Mouse (Mus musculus) c-Kit-positive CD71-negative TER-119-negative erythroid progenitor cells, embryonic 14.5 days (primary cell): ENCODE measurements around the gene Faap20.

ENCODE experiments used
- DNase-seq: peaks from one replicate; pipeline ENCODE4 v3.0.0-alpha.2; 2013; ENCODE audit warnings: low read depth

Faap20 gene

GRCm38 (mm10) chr4:155221106-155221505 is 28.5 kb upstream of the Faap20 start:
- no peak for DNase-seq

GRCm38 (mm10) chr4:155221599-155222551 is 27.7 kb upstream of the Faap20 start:
- no peak for DNase-seq

DNA sequence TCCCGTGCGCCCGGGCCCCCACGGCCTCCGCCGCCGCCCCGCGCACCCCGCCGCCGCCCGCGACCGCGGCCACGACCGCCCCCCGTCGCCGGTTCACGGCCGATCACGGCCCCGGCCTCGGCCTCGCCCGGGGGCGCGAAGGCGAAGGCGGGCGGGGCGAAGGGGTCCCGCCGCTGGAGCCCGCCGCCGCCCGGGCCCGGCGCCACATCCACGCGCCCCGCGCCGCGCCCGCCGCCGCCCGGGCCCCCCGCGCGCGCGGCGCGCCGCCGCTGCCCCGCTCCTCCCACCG is 27.1 kb upstream of the Faap20 start, which contains the start of gene Ski:
Gene Ski (minus strand): TSS at position 41 of the 289 bp plus-strand sequence.
- DNase-seq, result no peak

- peak; percentile 84 for DNase-seq
These were observed 26.6 kb upstream of the Faap20 start for GRCm38 (mm10) chr4:155222841-155223593.

- DNase-seq, result no peak
These were observed 25.7 kb upstream of the Faap20 start for GRCm38 (mm10) chr4:155223594-155224528.

GRCm38 (mm10) chr4:155225918-155226317 is 23.7 kb upstream of the Faap20 start:
- no peak for DNase-seq

GRCm38 (mm10) chr4:155227986-155228385 is 21.6 kb upstream of the Faap20 start:
- no peak for DNase-seq

DNA sequence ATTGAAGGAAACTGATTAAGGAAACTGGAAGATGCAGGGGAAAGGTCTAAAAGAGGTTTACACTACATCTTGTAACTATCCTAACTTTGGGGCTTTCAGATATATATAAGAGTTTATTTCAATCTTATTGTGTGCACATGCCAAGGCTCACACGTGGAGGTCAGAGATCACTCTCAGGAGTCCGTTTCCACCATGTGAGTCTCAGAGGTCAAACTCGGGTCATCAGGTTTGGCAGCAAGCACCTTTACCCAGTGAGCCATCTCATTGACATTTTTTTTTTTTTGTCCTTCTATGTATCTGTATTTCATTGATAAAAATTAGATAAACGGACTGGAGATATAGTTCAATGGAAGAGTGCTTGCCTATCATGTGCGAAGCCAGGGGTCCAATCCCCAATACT is 21.1 kb upstream of the Faap20 start:
- DNase-seq, result no peak

- DNase-seq, result no peak
These were observed 15.7 kb upstream of the Faap20 start for GRCm38 (mm10) chr4:155233878-155234277.

- no peak for DNase-seq
These were observed 15.0 kb upstream of the Faap20 start for GRCm38 (mm10) chr4:155234371-155235310.

GRCm38 (mm10) chr4:155235311-155236119 is 14.1 kb upstream of the Faap20 start:
- DNase-seq, result peak; percentile 88

DNA sequence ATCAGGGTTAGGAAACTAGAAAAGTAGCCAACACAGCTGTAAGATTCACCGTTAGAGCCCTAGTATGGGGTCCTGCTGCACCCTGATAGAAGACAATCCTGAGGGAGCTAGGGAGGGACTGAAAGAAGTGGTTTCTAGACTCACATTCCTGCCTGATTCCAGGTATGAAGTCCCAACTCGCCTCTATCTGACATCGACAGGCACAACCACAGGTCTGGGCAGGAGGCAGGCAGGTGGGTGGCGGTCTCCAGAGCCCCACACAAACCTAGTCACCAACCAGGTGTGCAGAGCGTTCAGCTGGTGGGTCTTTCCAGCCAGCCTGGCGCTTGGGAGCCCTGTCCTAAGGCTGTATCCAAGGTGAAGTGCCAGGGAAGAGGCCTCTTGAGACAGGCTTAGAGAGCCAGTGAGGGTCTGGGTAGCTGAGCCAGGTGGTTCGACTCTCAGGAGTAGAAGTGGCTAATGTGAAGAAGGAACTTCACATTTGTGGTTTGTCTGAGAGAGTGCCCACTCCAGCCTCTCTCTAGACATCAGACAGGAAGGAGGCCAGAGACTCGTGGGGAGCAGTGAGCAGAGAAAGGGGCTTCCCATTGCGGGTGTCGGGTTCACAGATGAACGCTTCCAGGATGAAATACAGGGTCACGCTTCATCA is 12.7 kb upstream of the Faap20 start:
- no peak for DNase-seq

DNA sequence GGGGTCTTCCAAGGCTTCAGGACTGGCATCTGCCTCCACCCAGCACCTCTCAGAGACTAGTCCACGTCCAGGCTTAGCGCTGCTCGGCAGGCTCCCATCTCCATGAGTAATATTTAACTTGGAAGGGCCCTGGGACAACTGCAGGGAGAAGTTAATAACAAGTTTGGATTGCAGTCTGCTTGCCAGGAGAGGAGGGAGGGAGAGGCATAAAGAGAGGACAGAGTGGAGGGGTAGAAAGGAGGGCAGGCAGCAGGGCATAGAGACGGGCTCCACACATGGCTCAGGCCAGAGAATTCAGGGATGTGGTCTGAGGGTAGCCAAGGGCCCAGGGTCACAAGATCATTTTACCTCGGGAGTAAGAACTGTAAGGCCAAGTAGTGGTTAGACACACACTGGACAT is 11.3 kb upstream of the Faap20 start:
- DNase-seq, result no peak

DNA sequence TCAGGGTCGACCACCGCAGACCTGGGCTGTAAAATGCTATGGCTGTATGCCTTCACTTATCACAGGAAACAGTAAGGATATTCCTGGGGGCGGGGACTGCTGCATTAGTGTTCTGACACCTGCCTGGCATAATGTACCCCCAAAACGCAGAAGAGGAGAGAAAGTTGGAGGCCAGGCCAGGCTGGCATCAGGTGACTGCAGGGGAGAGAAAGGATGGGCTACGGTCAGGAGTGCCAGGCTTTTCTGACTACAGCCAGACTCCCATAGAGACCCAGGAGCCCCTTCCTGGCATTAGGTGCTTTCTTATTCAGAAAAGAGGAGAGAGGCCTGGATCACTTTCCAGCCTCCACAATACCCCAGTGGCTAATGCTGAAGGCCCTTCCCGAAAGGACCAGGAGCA is 10.1 kb upstream of the Faap20 start:
- no peak for DNase-seq

DNA sequence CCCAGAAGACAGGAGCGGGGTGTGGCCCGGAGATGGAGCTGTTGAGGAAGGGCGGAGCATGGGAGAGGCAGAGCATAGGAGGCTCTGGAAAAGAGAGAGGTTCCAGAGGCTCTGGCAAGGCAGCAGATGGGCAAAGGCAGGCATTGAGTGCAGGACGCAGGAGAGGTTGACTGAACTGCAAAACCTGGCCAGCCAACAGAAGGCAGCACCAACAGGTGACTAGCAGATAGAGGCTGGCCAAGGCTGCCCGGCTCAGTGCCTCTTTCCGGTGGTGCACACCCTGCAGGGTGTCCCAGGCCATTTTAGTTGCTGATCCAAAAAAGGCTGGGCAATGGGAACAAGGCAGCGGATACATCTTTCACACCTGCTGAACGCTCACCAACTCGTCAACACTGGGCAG is 7.8 kb upstream of the Faap20 start:
- DNase-seq, result no peak

DNA sequence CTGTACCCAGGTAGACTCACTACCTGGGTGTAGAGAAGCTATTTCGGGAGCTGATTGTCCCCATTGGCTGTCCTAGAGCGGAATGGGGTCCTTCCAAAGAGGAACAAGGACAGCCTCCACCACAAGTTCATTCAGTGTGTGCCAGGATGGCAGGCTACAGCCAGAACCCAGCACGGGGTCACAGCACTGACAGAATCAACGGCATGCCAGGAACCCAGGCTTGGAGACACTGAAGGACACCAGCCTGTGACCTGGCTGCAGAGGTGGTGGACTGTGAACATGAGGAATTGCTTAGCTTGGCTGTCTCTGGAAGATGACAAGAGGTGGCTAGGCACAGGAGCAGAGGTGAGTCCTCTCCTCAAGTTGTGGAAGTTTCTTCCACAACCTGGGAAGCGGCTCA is 7.3 kb upstream of the Faap20 start:
- DNase-seq, result no peak

GRCm38 (mm10) chr4:155243233-155243632 is 6.4 kb upstream of the Faap20 start:
- DNase-seq, result no peak

DNA sequence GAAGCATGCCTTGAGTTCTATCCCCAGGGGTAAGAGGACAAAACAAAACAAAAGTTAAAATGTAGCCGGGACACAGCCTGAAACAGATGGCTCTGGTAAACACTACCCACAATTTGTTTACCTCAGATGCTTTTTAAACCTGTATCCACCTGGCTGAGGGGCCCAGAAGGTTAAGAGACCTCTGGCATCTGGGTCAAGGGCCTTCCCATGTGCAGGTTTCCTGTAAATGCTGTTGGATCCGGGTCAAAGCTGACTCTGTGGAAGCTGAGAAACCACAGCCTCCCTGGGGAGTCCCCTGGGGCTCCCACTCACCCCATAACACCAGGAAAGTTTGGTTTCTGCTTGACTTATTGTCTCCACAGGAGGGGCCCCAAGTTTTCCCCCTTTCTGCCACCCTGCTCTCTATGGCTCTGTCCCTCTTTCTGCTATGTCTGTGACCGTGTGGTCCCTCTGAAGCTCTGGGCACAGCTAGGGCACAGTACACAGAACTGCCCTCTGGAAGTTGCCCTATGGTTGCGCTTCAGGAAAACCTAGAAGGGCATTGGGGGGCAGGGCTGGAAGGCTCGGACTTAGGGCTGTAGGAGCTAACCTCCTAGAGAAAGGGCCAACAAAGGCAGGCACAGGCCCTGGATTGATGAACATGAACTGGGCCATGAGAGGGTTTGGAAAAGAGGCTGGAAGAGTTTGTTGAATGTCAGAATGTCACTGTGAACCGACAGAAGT is 3.7 kb upstream of the Faap20 start:
- no peak for DNase-seq

- no peak for DNase-seq
These were observed 2.9 kb upstream of the Faap20 start for GRCm38 (mm10) chr4:155246691-155247105.
